Mouse (Mus musculus) thymus, adult 2 months (tissue): ENCODE data around the gene Rps26.

Experiments used
- CTCF ChIP-seq: fragments of 200-500 bp; IDR thresholded peaks from 2 replicates; pipeline ENCODE4 v1.5.1; 2012; ENCODE audit warnings: mild to moderate bottlenecking, control low read depth, low read length, moderate library complexity, borderline replicate concordance; ENCODE audit not compliant: control insufficient read depth, poor library complexity, insufficient read depth; ENCODE audit errors: extremely low read depth
- POLR2A ChIP-seq: fragments of 200-500 bp; IDR thresholded peaks from 2 replicates; pipeline ENCODE4 v1.6.1; 2012; ENCODE audit warnings: mild to moderate bottlenecking, low read length, control low read depth, moderate library complexity; ENCODE audit not compliant: control insufficient read depth, poor library complexity, insufficient read depth; ENCODE audit errors: extremely low read depth

DNA sequence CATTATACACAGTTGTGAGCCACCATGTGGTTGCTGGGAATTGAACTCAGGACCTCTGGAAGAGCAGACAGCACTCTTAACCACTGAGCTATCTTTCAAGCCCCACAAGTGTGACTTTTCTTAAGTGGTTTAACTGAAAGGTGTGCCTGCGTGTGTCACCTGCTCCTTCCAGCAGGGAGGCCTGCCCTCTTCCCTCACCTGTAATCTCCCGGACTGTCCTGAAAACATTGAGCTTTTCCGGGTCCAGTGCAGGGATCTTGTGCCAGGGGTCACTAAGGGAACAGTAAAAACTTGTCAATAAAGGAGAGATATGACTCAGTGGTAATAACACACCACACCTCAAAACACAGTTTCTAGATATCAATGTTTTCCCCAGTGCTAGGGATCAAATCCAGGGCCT is 47.2 kb downstream of the Rps26 start:
- TF ChIP-seq CTCF = no peak
- no peak for TF ChIP-seq POLR2A
